Comparison of ENCODE assay signal across 11 mouse cellular contexts in the genomic region with DNA sequence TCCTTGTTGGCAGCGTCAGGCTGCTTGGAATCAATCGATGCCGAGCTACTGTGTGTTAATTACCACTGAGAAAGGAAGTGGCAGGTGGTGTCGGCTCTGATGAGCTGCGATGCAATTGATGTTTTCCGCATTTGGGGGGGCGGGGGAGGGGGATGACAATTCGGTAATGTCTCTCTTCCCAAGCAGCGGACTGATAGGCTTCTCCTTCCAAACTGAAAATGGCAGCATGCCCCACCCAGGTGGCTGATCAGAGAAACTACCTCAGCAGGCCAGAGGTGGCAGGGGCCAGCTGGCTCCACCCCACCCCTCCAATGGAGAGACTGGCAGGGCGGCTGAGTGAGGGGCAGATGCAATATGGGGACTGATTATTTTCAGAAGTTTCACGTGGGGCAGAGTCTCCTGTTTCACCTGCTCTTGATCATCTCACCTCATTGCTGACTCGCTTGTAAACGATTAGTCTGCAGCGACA. TPM values are rescaled to one million over a fixed set of nuclear protein-coding genes. Genes with fewer than 3 reads are reported as not detected.
DNase-seq lines count a peak whose midpoint lies in the region; ATAC-seq and TF ChIP-seq lines count a peak whose summit lies in the region.
"Had no signal": no experiment of that assay in that cellular context is flagged by ENCODE, and none has a peak within 500 bp of the region (broad histone marks: within the 10 kb centered on the region; RNA-seq: fewer than 3 reads in every experiment).

No protein-coding gene starts in this region.

- H3K9ac ChIP-seq in kidney, embryonic 14.5 days (ENCODE audit: low read depth, low read length) = no peak overlapping the region
- H3K9ac ChIP-seq in hindbrain, embryonic 14.5 days = 0 out of 2 replicates have a peak overlapping the region, but pooled peaks have one; percentile 0
- H3K9ac ChIP-seq in midbrain, postnatal 0 days (replicated peaks; ENCODE audit: low read length, poor library complexity, severe bottlenecking) = no peak overlapping the region
- H3K9ac ChIP-seq: heart, embryonic 15.5 days had no signal

- H3K4me1 ChIP-seq in kidney, embryonic 14.5 days (ENCODE audit: control insufficient read depth, insufficient read depth, low read length) = peaks cover 31% of the 10 kb centered on the region
- H3K4me1 ChIP-seq in hindbrain, embryonic 14.5 days (replicated peaks; ENCODE audit: control insufficient read depth, insufficient read depth, low read length) = peaks cover 10% of the 10 kb centered on the region
- H3K4me1 ChIP-seq in midbrain, postnatal 0 days (ENCODE audit: insufficient read depth, low read length) = peaks cover 12% of the 10 kb centered on the region; the same call in 1 of the 2 replicates

- no peaks in the 10 kb centered on the region for H3K27me3 ChIP-seq in kidney, embryonic 14.5 days (ENCODE audit: control insufficient read depth, insufficient read depth, low read length)
- no peaks in the 10 kb centered on the region for H3K27me3 ChIP-seq in hindbrain, embryonic 14.5 days (ENCODE audit: control insufficient read depth, insufficient read depth, low read length)
- no peaks in the 10 kb centered on the region for H3K27me3 ChIP-seq in midbrain, postnatal 0 days (ENCODE audit: insufficient read depth, low read length)

- H3K9me3 ChIP-seq in kidney, embryonic 14.5 days (ENCODE audit: control insufficient read depth, low read length) = no peaks in the 10 kb centered on the region
- no peaks in the 10 kb centered on the region for H3K9me3 ChIP-seq in hindbrain, embryonic 14.5 days (ENCODE audit: control insufficient read depth, low read length)
- H3K9me3 ChIP-seq in midbrain, postnatal 0 days (ENCODE audit: low read length) = no peaks in the 10 kb centered on the region
- H3K9me3 ChIP-seq: heart, embryonic 15.5 days had no signal

- H3K4me2 ChIP-seq in kidney, embryonic 14.5 days (replicated peaks; ENCODE audit: low read depth, low read length) = no peak overlapping the region; the same call in 1 of the 2 replicates
- peak overlapping the region; percentile 35 for H3K4me2 ChIP-seq in hindbrain, embryonic 14.5 days (replicated peaks)
- peak overlapping the region; percentile 3; the same call in 1 of the 2 replicates for H3K4me2 ChIP-seq in midbrain, postnatal 0 days (ENCODE audit: low read depth, low read length, poor library complexity, severe bottlenecking)
- H3K4me2 ChIP-seq: heart, embryonic 15.5 days had no signal

- no peak overlapping the region for H3K4me3 ChIP-seq in kidney, embryonic 14.5 days (ENCODE audit: low read length)
- H3K4me3 ChIP-seq in hindbrain, embryonic 14.5 days (replicated peaks; ENCODE audit: low read length) = no peak overlapping the region
- no peak overlapping the region for H3K4me3 ChIP-seq in midbrain, postnatal 0 days (ENCODE audit: low read depth, low read length)
- H3K4me3 ChIP-seq: heart, embryonic 15.5 days had no signal

- whole genome bisulfite sequencing in kidney, embryonic 14.5 days = 8% methylated on average over 14 of the region's 14 CpGs
- WGBS in hindbrain, embryonic 14.5 days = 13% methylated on average over 14 of the region's 14 CpGs
- 14% methylated on average over 14 of the region's 14 CpGs for WGBS in midbrain, postnatal 0 days

- no peak for TF ChIP-seq POLR2A in brain, embryonic 14.5 days (IDR thresholded peaks at IDR 0.05; ENCODE audit: borderline replicate concordance, extremely low read depth, insufficient read depth, insufficient read length, poor library complexity, severe bottlenecking)

- DNase-seq in kidney, postnatal 25 days = no peak
- DNase-seq in brain, embryonic 14.5 days (ENCODE audit: low read depth) = peak; percentile 87
- no peak for DNase-seq in hindbrain, embryonic 14.5 days (ENCODE audit: low spot score)
- peak; percentile 62 for DNase-seq in midbrain, postnatal 0 days (ENCODE audit: low spot score)
- no peak for DNase-seq in urinary bladder, adult 2 months (ENCODE audit: low spot score)
- no peak for DNase-seq in urinary bladder, postnatal 36 days (ENCODE audit: low spot score in 2 of 2)
- no peak for DNase-seq in spleen, postnatal 14 days (ENCODE audit: low spot score in 2 of 2)
- DNase-seq: cerebellum, adult 11-12 months had no signal

- peak overlapping the region; percentile 20; the same call in 1 of the 2 replicates for H3K27ac ChIP-seq in kidney, embryonic 14.5 days (ENCODE audit: low read depth, low read length)
- H3K27ac ChIP-seq in hindbrain, embryonic 14.5 days = no peak overlapping the region
- H3K27ac ChIP-seq in midbrain, postnatal 0 days (ENCODE audit: low read depth, low read length) = peak overlapping the region; percentile 18; the same call in 1 of the 2 replicates
- H3K27ac ChIP-seq: heart, embryonic 15.5 days had no signal

- no peak for TF ChIP-seq CTCF in brain, embryonic 14.5 days (IDR thresholded peaks at IDR 0.05; ENCODE audit: borderline replicate concordance, extremely low read depth, insufficient read depth, insufficient read length)
- no peak for TF ChIP-seq CTCF in midbrain, postnatal 0 days (IDR thresholded peaks at IDR 0.05)

- ATAC-seq in kidney, embryonic 14.5 days (ENCODE audit: low FRiP score, low TSS enrichment) = no peak
- ATAC-seq in hindbrain, embryonic 14.5 days (ENCODE audit: low FRiP score) = peak; percentile 21; the same call in 1 of the 2 replicates
- peak; percentile 54; the same call in 1 of the 2 replicates for ATAC-seq in midbrain, postnatal 0 days (ENCODE audit: low FRiP score)

- no peaks in the 10 kb centered on the region for H3K36me3 ChIP-seq in kidney, embryonic 14.5 days (ENCODE audit: control insufficient read depth, insufficient read depth, low read length)
- H3K36me3 ChIP-seq in hindbrain, embryonic 14.5 days (replicated peaks; ENCODE audit: control insufficient read depth, insufficient read depth) = no peaks in the 10 kb centered on the region
- H3K36me3 ChIP-seq in midbrain, postnatal 0 days (ENCODE audit: insufficient read depth, low read length) = no peaks in the 10 kb centered on the region
- H3K36me3 ChIP-seq: G1E; heart, embryonic 15.5 days had no signal

RNA-seq across cellular contexts. Expression of a gene that starts 11.2 kb away (rescaled TPM):
- polyA plus RNA-seq in kidney, embryonic 14.5 days (2014; fragmentation: Nextera tagmentation; extraction: Ambion mirVana) = 53.4 and 92.8 TPM in 2 replicates
- polyA plus RNA-seq in brain, embryonic 14.5 days (2012; rRNA removed) = 19.8 and 33.6 TPM in 2 replicates
- polyA plus RNA-seq in hindbrain, embryonic 14.5 days (2014; fragmentation: Nextera tagmentation; extraction: Ambion mirVana) = 28.1 and 28.8 TPM in 2 replicates
- 23.2 and 25.8 TPM in 2 replicates for total RNA-seq in midbrain, postnatal 0 days (2014; rRNA removed)
- 22.9 and 23.3 TPM in 2 replicates for polyA plus RNA-seq in midbrain, postnatal 0 days (2015; fragmentation: Nextera tagmentation; extraction: Ambion mirVana)
- 140 and 183 TPM in 2 replicates for polyA plus RNA-seq in urinary bladder, adult 2 months (2012; rRNA removed)
- polyA plus RNA-seq: G1E had no signal

Comparison
In these comparisons a context has a peak if more than half of its experiments do, and no peak if none do; other contexts are left out.
1. DNase-seq: peak in brain, embryonic 14.5 days (single experiment) and midbrain, postnatal 0 days (single experiment); none in kidney, postnatal 25 days (0 of 2), hindbrain, embryonic 14.5 days (single experiment), urinary bladder, adult 2 months (single experiment), urinary bladder, postnatal 36 days (0 of 2) and spleen, postnatal 14 days (0 of 2).